Mouse (Mus musculus) MEL (cell line): ENCODE results near the gene Rasl11b.

Experiments used
- CHD2 ChIP-seq: IDR thresholded peaks from 2 replicates; pipeline ENCODE4 v1.6.1; 2011; ENCODE audit warnings: low read length, improper control_type of control experiment
- CTCF ChIP-seq, 3 experiments: IDR thresholded peaks in 2 of 3; conservative IDR thresholded peaks in 1 of 3; 2 replicates each; pipeline ENCODE4 v1.5.1; 2011 to 2012; ENCODE audit warnings: low read length in 3 of 3, low read depth in 2 of 3, mild to moderate bottlenecking in 2 of 3, improper control_type of control experiment in 1 of 3, inconsistent platforms in 1 of 3, mixed read lengths in 1 of 3, moderate library complexity in 1 of 3; ENCODE audit not compliant: control insufficient read depth in 1 of 3, insufficient read depth in 1 of 3, poor library complexity in 1 of 3, severe bottlenecking in 1 of 3
- E2F4 ChIP-seq: IDR thresholded peaks from 2 replicates; pipeline ENCODE4 v1.6.1; 2011; ENCODE audit warnings: low read depth, low read length, improper control_type of control experiment, borderline replicate concordance
- SIN3A ChIP-seq: IDR thresholded peaks from 2 replicates; pipeline ENCODE4 v1.6.1; 2012; ENCODE audit warnings: low read length, improper control_type of control experiment, inconsistent platforms

GRCm38 (mm10) chr5:74218524-74218923 lies 23.4 kb downstream of the Rasl11b start:
- TF ChIP-seq E2F4: no peak
- TF ChIP-seq CHD2: no peak
- no peak for TF ChIP-seq SIN3A
- no peak for TF ChIP-seq CTCF (IDR thresholded peaks at IDR 0.05 in 2 of 3, conservative IDR thresholded peaks at IDR 0.05 in 1 of 3; ENCODE audit: control insufficient read depth in 1 of 3, insufficient read depth in 1 of 3, low read depth in 2 of 3, low read length in 3 of 3, poor library complexity in 1 of 3, severe bottlenecking in 1 of 3)
